Mouse (Mus musculus): ENCODE data around the gene Exo1. TPM values are rescaled to one million over a fixed set of nuclear protein-coding genes. Genes with fewer than 3 reads are reported as not detected.

Exo1 gene
- 66.7 and 72.5 TPM in 2 replicates for polyA plus RNA-seq (2014; fragmentation: Nextera tagmentation; extraction: Ambion mirVana)

GRCm38 (mm10) chr1:175880453-175881296 lies at the start of gene Exo1:
Gene Exo1 (plus strand): TSS chr1:175880581.
- peak; percentile 94 for ATAC-seq (ENCODE audit: insufficient number of reproducible peaks, insufficient read depth, low FRiP score, low read depth)
- Histone ChIP-seq H3K4me2 (replicated peaks; ENCODE audit: low read depth, low read length) (peak within 1 kb of the TSS; percentile 72), H3K9ac (replicated peaks; ENCODE audit: low read depth, low read length) (peak within 1 kb of the TSS; percentile 65), H3K4me1 (ENCODE audit: control insufficient read depth, insufficient read depth, low read length) (peaks cover 7% of the 10 kb centered on the region; the same call in 1 of the 2 replicates), H3K9me3 (ENCODE audit: control insufficient read depth, low read depth, low read length) (no peaks in the 10 kb centered on the region), H3K27ac (ENCODE audit: low read length) (peak within 1 kb of the TSS; percentile 93), H3K4me3 (ENCODE audit: low read depth, low read length) (peak within 1 kb of the TSS; percentile 81), H3K27me3 (ENCODE audit: control insufficient read depth, insufficient read depth, low read length) (no peaks in the 10 kb centered on the region), H3K36me3 (ENCODE audit: control insufficient read depth, insufficient read depth, low read length) (peaks cover 11% of the 10 kb centered on the region; the same call in 1 of the 2 replicates)
- under 1% methylated on average over 66 of the region's 66 CpGs for WGBS

- Histone ChIP-seq H3K4me3 (ENCODE audit: low read depth, low read length) (no peak overlapping the region), H3K9me3 (ENCODE audit: control insufficient read depth, low read depth, low read length) (no peaks in the 10 kb centered on the region), H3K27me3 (ENCODE audit: control insufficient read depth, insufficient read depth, low read length) (no peaks in the 10 kb centered on the region), H3K9ac (replicated peaks; ENCODE audit: low read depth, low read length) (no peak overlapping the region), H3K4me2 (replicated peaks; ENCODE audit: low read depth, low read length) (no peak overlapping the region), H3K36me3 (ENCODE audit: control insufficient read depth, insufficient read depth, low read length) (no peaks in the 10 kb centered on the region), H3K27ac (ENCODE audit: low read length) (no peak overlapping the region), H3K4me1 (ENCODE audit: control insufficient read depth, insufficient read depth, low read length) (no peaks in the 10 kb centered on the region)
- WGBS = 80% methylated on average over 1 of the region's 1 CpGs
- no peak for ATAC-seq (ENCODE audit: insufficient number of reproducible peaks, insufficient read depth, low FRiP score, low read depth)
Observed at GRCm38 (mm10) chr1:175855515-175855914, 24.9 kb upstream of the Exo1 start.

- Histone ChIP-seq H3K4me3 (ENCODE audit: low read depth, low read length) (no peak overlapping the region), H3K36me3 (ENCODE audit: control insufficient read depth, insufficient read depth, low read length) (no peaks in the 10 kb centered on the region), H3K9me3 (ENCODE audit: control insufficient read depth, low read depth, low read length) (no peaks in the 10 kb centered on the region), H3K4me1 (ENCODE audit: control insufficient read depth, insufficient read depth, low read length) (no peaks in the 10 kb centered on the region), H3K27me3 (ENCODE audit: control insufficient read depth, insufficient read depth, low read length) (no peaks in the 10 kb centered on the region), H3K9ac (replicated peaks; ENCODE audit: low read depth, low read length) (no peak overlapping the region), H3K4me2 (replicated peaks; ENCODE audit: low read depth, low read length) (no peak overlapping the region), H3K27ac (ENCODE audit: low read length) (no peak overlapping the region)
- no peak for ATAC-seq (ENCODE audit: insufficient number of reproducible peaks, insufficient read depth, low FRiP score, low read depth)
- WGBS = 72% methylated on average over 1 of the region's 1 CpGs
Observed at GRCm38 (mm10) chr1:175867050-175867449, 13.3 kb upstream of the Exo1 start.

DNA sequence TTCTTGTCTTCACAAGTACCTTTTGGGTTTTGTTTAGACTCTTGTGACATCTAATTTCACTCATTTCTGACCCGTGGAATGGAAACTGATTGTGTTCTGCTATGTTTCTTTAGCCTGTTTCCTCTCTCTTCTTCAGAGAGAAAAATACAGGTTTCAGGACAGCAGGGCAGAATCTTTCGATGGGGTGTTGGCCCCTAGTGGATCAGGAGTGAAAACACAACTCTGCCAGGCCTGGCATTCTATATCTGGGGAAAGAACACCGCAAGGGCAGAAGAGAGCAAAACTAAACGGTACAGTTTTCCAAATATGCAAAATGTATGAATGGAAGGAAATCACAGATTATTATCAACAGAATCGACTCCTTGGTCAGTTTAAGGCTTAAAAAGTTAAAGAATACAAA lies 12.8 kb upstream of the Exo1 start:
- no peak overlapping the region for H3K9ac ChIP-seq (replicated peaks; ENCODE audit: low read depth, low read length)
- H3K27ac ChIP-seq (ENCODE audit: low read length) = no peak overlapping the region
- no peak overlapping the region for H3K4me3 ChIP-seq (ENCODE audit: low read depth, low read length)
- no peaks in the 10 kb centered on the region for H3K9me3 ChIP-seq (ENCODE audit: control insufficient read depth, low read depth, low read length)
- H3K4me1 ChIP-seq (ENCODE audit: control insufficient read depth, insufficient read depth, low read length) = no peaks in the 10 kb centered on the region
- H3K4me2 ChIP-seq (replicated peaks; ENCODE audit: low read depth, low read length) = no peak overlapping the region
- no peak for ATAC-seq (ENCODE audit: insufficient number of reproducible peaks, insufficient read depth, low FRiP score, low read depth)
- no peaks in the 10 kb centered on the region for H3K27me3 ChIP-seq (ENCODE audit: control insufficient read depth, insufficient read depth, low read length)
- H3K36me3 ChIP-seq (ENCODE audit: control insufficient read depth, insufficient read depth, low read length) = no peaks in the 10 kb centered on the region
- 28% methylated on average over 5 of the region's 5 CpGs for WGBS

DNA sequence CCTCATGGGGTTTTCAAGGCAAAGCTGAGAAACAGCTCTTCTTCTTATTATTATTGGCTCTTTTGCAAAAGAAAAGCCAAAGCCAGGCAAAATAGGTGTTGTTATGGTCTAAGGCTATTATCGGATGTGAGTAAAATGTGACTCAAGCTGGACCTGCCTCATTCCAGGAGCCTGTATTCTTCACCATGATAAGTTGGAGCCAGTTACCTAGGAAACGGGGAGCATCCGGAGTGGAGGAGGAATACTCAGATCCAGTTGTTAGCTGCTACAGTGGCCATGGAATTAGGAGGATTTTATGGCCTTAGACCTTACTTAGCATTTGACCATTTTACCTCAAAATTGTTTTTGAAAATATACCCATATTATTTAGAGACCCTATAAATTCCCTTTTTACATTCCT lies 9.7 kb upstream of the Exo1 start:
- WGBS = 69% methylated on average over 3 of the region's 3 CpGs
- Histone ChIP-seq H3K27ac (ENCODE audit: low read length) (no peak overlapping the region), H3K4me3 (ENCODE audit: low read depth, low read length) (no peak overlapping the region), H3K36me3 (ENCODE audit: control insufficient read depth, insufficient read depth, low read length) (no peaks in the 10 kb centered on the region), H3K9ac (replicated peaks; ENCODE audit: low read depth, low read length) (no peak overlapping the region), H3K4me2 (replicated peaks; ENCODE audit: low read depth, low read length) (no peak overlapping the region), H3K9me3 (ENCODE audit: control insufficient read depth, low read depth, low read length) (no peaks in the 10 kb centered on the region), H3K27me3 (ENCODE audit: control insufficient read depth, insufficient read depth, low read length) (no peaks in the 10 kb centered on the region), H3K4me1 (ENCODE audit: control insufficient read depth, insufficient read depth, low read length) (no peaks in the 10 kb centered on the region)
- ATAC-seq (ENCODE audit: insufficient number of reproducible peaks, insufficient read depth, low FRiP score, low read depth) = no peak

GRCm38 (mm10) chr1:175872028-175872816 lies 8.2 kb upstream of the Exo1 start:
- Histone ChIP-seq H3K4me1 (ENCODE audit: control insufficient read depth, insufficient read depth, low read length) (no peaks in the 10 kb centered on the region), H3K4me2 (replicated peaks; ENCODE audit: low read depth, low read length) (no peak overlapping the region), H3K9me3 (ENCODE audit: control insufficient read depth, low read depth, low read length) (no peaks in the 10 kb centered on the region), H3K27ac (ENCODE audit: low read length) (no peak overlapping the region), H3K36me3 (ENCODE audit: control insufficient read depth, insufficient read depth, low read length) (no peaks in the 10 kb centered on the region), H3K27me3 (ENCODE audit: control insufficient read depth, insufficient read depth, low read length) (no peaks in the 10 kb centered on the region), H3K9ac (replicated peaks; ENCODE audit: low read depth, low read length) (no peak overlapping the region), H3K4me3 (ENCODE audit: low read depth, low read length) (no peak overlapping the region)
- no peak for ATAC-seq (ENCODE audit: insufficient number of reproducible peaks, insufficient read depth, low FRiP score, low read depth)
- WGBS = 74% methylated on average over 6 of the region's 6 CpGs

DNA sequence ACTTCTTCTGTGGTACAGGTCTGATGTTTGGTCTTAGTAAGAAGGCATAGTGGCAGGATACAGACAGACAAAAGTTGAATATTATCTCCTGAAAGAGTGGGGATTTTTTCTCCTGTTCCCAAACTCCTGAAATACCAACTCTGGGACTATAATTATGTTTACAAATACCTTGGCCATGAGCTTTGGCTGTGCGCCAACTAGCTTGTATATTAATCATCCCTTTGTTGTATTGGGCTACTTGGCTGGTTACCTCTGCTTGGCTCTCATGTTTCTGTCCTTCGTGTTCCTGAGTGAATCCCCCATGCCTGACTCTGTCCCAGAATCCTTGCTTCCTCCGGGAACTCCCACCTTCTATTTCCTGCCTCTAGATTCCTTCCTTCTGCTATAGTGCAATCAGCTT lies 3.0 kb downstream of the Exo1 start:
- no peaks in the 10 kb centered on the region for H3K27me3 ChIP-seq (ENCODE audit: control insufficient read depth, insufficient read depth, low read length)
- H3K4me1 ChIP-seq (ENCODE audit: control insufficient read depth, insufficient read depth, low read length) = peaks cover 7% of the 10 kb centered on the region; the same call in 1 of the 2 replicates
- peaks cover 26% of the 10 kb centered on the region; the same call in 1 of the 2 replicates for H3K36me3 ChIP-seq (ENCODE audit: control insufficient read depth, insufficient read depth, low read length)
- ATAC-seq (ENCODE audit: insufficient number of reproducible peaks, insufficient read depth, low FRiP score, low read depth) = no peak
- H3K9ac ChIP-seq (replicated peaks; ENCODE audit: low read depth, low read length) = no peak overlapping the region
- no peak overlapping the region for H3K4me2 ChIP-seq (replicated peaks; ENCODE audit: low read depth, low read length)
- H3K4me3 ChIP-seq (ENCODE audit: low read depth, low read length) = no peak overlapping the region
- H3K9me3 ChIP-seq (ENCODE audit: control insufficient read depth, low read depth, low read length) = no peaks in the 10 kb centered on the region
- 59% methylated on average over 3 of the region's 3 CpGs for WGBS
- no peak overlapping the region for H3K27ac ChIP-seq (ENCODE audit: low read length)

DNA sequence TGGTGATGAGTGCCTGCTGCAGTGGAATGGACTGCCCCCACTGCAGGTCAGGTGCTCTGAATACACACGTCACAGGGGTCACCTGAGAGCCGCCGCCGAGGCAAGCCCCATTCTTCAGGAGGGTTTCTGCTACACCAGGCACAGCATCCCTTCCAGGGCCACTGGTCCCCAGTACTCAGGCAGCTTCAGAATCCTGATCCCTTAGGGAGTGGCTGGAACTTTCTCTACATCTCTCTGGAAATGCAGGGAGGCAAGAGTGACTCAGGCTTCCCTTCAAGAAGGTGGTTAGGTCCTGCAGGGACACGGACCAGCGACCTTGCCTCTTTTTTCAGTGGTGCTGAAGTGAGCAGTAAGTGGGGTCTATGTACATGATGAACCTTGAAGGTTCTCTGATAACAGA lies 12.9 kb downstream of the Exo1 start:
- 89% methylated on average over 6 of the region's 6 CpGs for WGBS
- H3K36me3 ChIP-seq (ENCODE audit: control insufficient read depth, insufficient read depth, low read length) = peaks cover 41% of the 10 kb centered on the region

More for the DNA sequence above, 12.9 kb downstream of the Exo1 start:
- no peak overlapping the region for H3K9ac ChIP-seq (replicated peaks; ENCODE audit: low read depth, low read length)
- no peak overlapping the region for H3K4me2 ChIP-seq (replicated peaks; ENCODE audit: low read depth, low read length)
- ATAC-seq (ENCODE audit: insufficient number of reproducible peaks, insufficient read depth, low FRiP score, low read depth) = no peak
- no peak overlapping the region for H3K27ac ChIP-seq (ENCODE audit: low read length)
- no peaks in the 10 kb centered on the region for H3K27me3 ChIP-seq (ENCODE audit: control insufficient read depth, insufficient read depth, low read length)
- H3K4me1 ChIP-seq (ENCODE audit: control insufficient read depth, insufficient read depth, low read length) = no peaks in the 10 kb centered on the region
- H3K9me3 ChIP-seq (ENCODE audit: control insufficient read depth, low read depth, low read length) = no peaks in the 10 kb centered on the region
- no peak overlapping the region for H3K4me3 ChIP-seq (ENCODE audit: low read depth, low read length)
